ENCODE assay signal across 8 mouse cellular contexts in genomic region chr8:111538194-111538593, GRCm38 (mm10). TPM values are rescaled to one million over a fixed set of nuclear protein-coding genes. Genes with fewer than 3 reads are reported as not detected.
A peak's percentile ranks its signal among the peaks of the same experiment; 100 is the strongest.
DNase-seq lines count a peak whose midpoint lies in the region; ATAC-seq and TF ChIP-seq lines count a peak whose summit lies in the region.

No protein-coding gene starts in this region.

- TF ChIP-seq EP300 in lung, postnatal 0 days (IDR thresholded peaks at IDR 0.05), result no peak

- ATAC-seq in forebrain, postnatal 0 days, result no peak
- no peak for ATAC-seq in lung, postnatal 0 days

- peak overlapping the region; percentile 71 for H3K4me3 ChIP-seq in bone marrow, adult 2 months (replicated peaks; ENCODE audit: control insufficient read depth, low read depth, low read length)
- peak overlapping the region; percentile 92 for H3K4me3 ChIP-seq in forebrain, postnatal 0 days (ENCODE audit: low read depth, low read length)
- peak overlapping the region; percentile 85 for H3K4me3 ChIP-seq in lung, postnatal 0 days (ENCODE audit: low read depth, low read length)

- WGBS in bone marrow, adult 2 months, result 2% methylated on average over 2 of the region's 2 CpGs
- 0% methylated on average over 2 of the region's 2 CpGs for WGBS in forebrain, postnatal 0 days
- WGBS in lung, postnatal 0 days, result 4% methylated on average over 2 of the region's 2 CpGs

- H3K4me2 ChIP-seq in forebrain, postnatal 0 days (ENCODE audit: low read depth), result peak overlapping the region; percentile 85
- peak overlapping the region; percentile 91 for H3K4me2 ChIP-seq in lung, postnatal 0 days (replicated peaks; ENCODE audit: low read depth, low read length)

- no peaks in the 10 kb centered on the region for H3K36me3 ChIP-seq in forebrain, postnatal 0 days (ENCODE audit: insufficient read depth)
- H3K36me3 ChIP-seq in lung, postnatal 0 days (ENCODE audit: insufficient read depth, low read length), result no peaks in the 10 kb centered on the region

- TF ChIP-seq CTCF in bone marrow, adult 2 months (IDR thresholded peaks at IDR 0.05; ENCODE audit: control insufficient read depth, insufficient read depth, low read length), result no peak
- TF ChIP-seq CTCF in forebrain, postnatal 0 days (IDR thresholded peaks at IDR 0.05; ENCODE audit: low read depth), result no peak
- TF ChIP-seq CTCF in lung, postnatal 0 days (IDR thresholded peaks at IDR 0.05), result no peak

- H3K4me1 ChIP-seq in bone marrow, adult 2 months (ENCODE audit: control insufficient read depth, insufficient read depth, low read length), result peaks cover 2% of the 10 kb centered on the region
- H3K4me1 ChIP-seq in forebrain, postnatal 0 days (ENCODE audit: insufficient read depth), result peaks cover 23% of the 10 kb centered on the region; the same call in 1 of the 2 replicates
- peaks cover 10% of the 10 kb centered on the region for H3K4me1 ChIP-seq in lung, postnatal 0 days (ENCODE audit: insufficient read depth, low read depth, low read length)

- TF ChIP-seq POLR2A in bone marrow, adult 2 months (IDR thresholded peaks at IDR 0.05; ENCODE audit: borderline replicate concordance, control insufficient read depth, low read depth, low read length), result no peak

- H3K27me3 ChIP-seq in forebrain, postnatal 0 days (ENCODE audit: insufficient read depth, low read length), result no peaks in the 10 kb centered on the region
- no peaks in the 10 kb centered on the region for H3K27me3 ChIP-seq in lung, postnatal 0 days (replicated peaks; ENCODE audit: insufficient read depth, low read length)

- peak; percentile 38 for DNase-seq in gastrocnemius, adult 18-20 months (ENCODE audit: low spot score)
- DNase-seq in gastrocnemius, postnatal 25 days, result no peak
- no peak for DNase-seq in forebrain, postnatal 0 days
- DNase-seq in kidney, adult 18-20 months, result peak; percentile 22
- peak; percentile 52 for DNase-seq in lung, postnatal 0 days (ENCODE audit: low spot score)
- no peak for DNase-seq in frontal cortex, adult 2 months (ENCODE audit: extremely low spot score in 1 of 2, low spot score in 1 of 2)
- no peak for DNase-seq in yolk sac, embryonic 10.5 days (ENCODE audit: low spot score)

- no peaks in the 10 kb centered on the region for H3K9me3 ChIP-seq in forebrain, postnatal 0 days (ENCODE audit: low read length)
- no peaks in the 10 kb centered on the region for H3K9me3 ChIP-seq in lung, postnatal 0 days (ENCODE audit: low read length)

- H3K9ac ChIP-seq in forebrain, postnatal 0 days, result peak overlapping the region; percentile 94
- H3K9ac ChIP-seq in lung, postnatal 0 days (replicated peaks; ENCODE audit: low read depth), result peak overlapping the region; percentile 16; the same call in 1 of the 2 replicates

- H3K27ac ChIP-seq in bone marrow, adult 2 months (ENCODE audit: control insufficient read depth, insufficient read depth, low read depth, low read length, poor library complexity), result peak overlapping the region; percentile 73
- no peak overlapping the region for H3K27ac ChIP-seq in forebrain, postnatal 0 days (ENCODE audit: low read depth, low read length)
- H3K27ac ChIP-seq in lung, postnatal 0 days (ENCODE audit: low read length), result peak overlapping the region; percentile 27

RNA-seq across cellular contexts. Expression of gene Znrf1, which starts 2.3 kb away (rescaled TPM):
- 10 to 100 TPM; 59.5 to 67.8 TPM for total RNA-seq in gastrocnemius, adult 18-20 months (2021)
- 10 to 100 TPM; 49.9 to 57.5 TPM for total RNA-seq in gastrocnemius, postnatal 25 days (2021)
- polyA plus RNA-seq in bone marrow, adult 2 months (2011; ENCODE audit: insufficient read depth, insufficient read length, low replicate concordance, missing spikeins), result 41.3 and 124 TPM in 2 replicates
- total RNA-seq in forebrain, postnatal 0 days (2014; rRNA removed), result 180 and 225 TPM in 2 replicates
- polyA plus RNA-seq in forebrain, postnatal 0 days (2015; fragmentation: Nextera tagmentation; extraction: Ambion mirVana), result 101 and 113 TPM in 2 replicates
- polyA plus RNA-seq in lung, postnatal 0 days (2015; fragmentation: Nextera tagmentation; extraction: Ambion mirVana), result 24.5 and 31.6 TPM in 2 replicates
- 157 and 162 TPM in 2 replicates for polyA plus RNA-seq in frontal cortex, adult 2 months (2012; rRNA removed)

RNA-seq across cellular contexts. Expression of gene Wdr59, which starts 16.3 kb away (rescaled TPM):
- 1 to 10 TPM; 7.5 to 8.3 TPM for total RNA-seq in gastrocnemius, adult 18-20 months (2021)
- 1 to 10 TPM; 6.5 to 8.5 TPM for total RNA-seq in gastrocnemius, postnatal 25 days (2021)
- 3.1 and 3.9 TPM in 2 replicates for polyA plus RNA-seq in bone marrow, adult 2 months (2011; ENCODE audit: insufficient read depth, insufficient read length, low replicate concordance, missing spikeins)
- 10.2 and 10.7 TPM in 2 replicates for total RNA-seq in forebrain, postnatal 0 days (2014; rRNA removed)
- 3.5 and 6.8 TPM in 2 replicates for polyA plus RNA-seq in forebrain, postnatal 0 days (2015; fragmentation: Nextera tagmentation; extraction: Ambion mirVana)
- 2.3 and 2.9 TPM in 2 replicates for polyA plus RNA-seq in lung, postnatal 0 days (2015; fragmentation: Nextera tagmentation; extraction: Ambion mirVana)
- polyA plus RNA-seq in frontal cortex, adult 2 months (2012; rRNA removed), result 14.8 and 17.2 TPM in 2 replicates

Comparison
In these comparisons a context has a peak if more than half of its experiments do, and no peak if none do; other contexts are left out.
1. DNase-seq: peak in gastrocnemius, adult 18-20 months (single experiment), kidney, adult 18-20 months (single experiment) and lung, postnatal 0 days (single experiment); none in gastrocnemius, postnatal 25 days (single experiment), forebrain, postnatal 0 days (single experiment), frontal cortex, adult 2 months (0 of 2) and yolk sac, embryonic 10.5 days (single experiment).
2. Peak in every context shown above with its lines, with median percentiles within 50 percentile points of each other: H3K4me3 ChIP-seq.